Mouse (Mus musculus): ENCODE results near the gene Tubg1. TPM values are rescaled to one million over a fixed set of nuclear protein-coding genes. Genes with fewer than 3 reads are reported as not detected.
A peak's percentile ranks its signal among the peaks of the same experiment; 100 is the strongest.

The Tubg1 gene
- total RNA-seq, 2 experiments from 2014 or later = 45.7 to 49.2 TPM

GRCm38 (mm10) chr11:101173631-101174388, 54.1 kb downstream of the Tubg1 start:
- peak in 1 of 2 experiments; percentile 65 for DNase-seq (ENCODE audit: low spot score in 2 of 2)
- intact Hi-C loops (cut with DNase I) = loop anchor here (10.0 kb wide), 1 partner anchor 189 kb away; no protein-coding TSS in a partner anchor

- intact Hi-C loops (cut with DNase I) = loop anchor here (10.0 kb wide), 1 partner anchor 190 kb away; no protein-coding TSS in a partner anchor
- DNase-seq (ENCODE audit: low spot score in 2 of 2) = no peak
These were observed 54.6 kb downstream of the Tubg1 start for GRCm38 (mm10) chr11:101174389-101174745.

- intact Hi-C loops (cut with DNase I) = loop anchor here (10.0 kb wide), 1 partner anchor 190 kb away; no protein-coding TSS in a partner anchor
- no peak for DNase-seq (ENCODE audit: low spot score in 2 of 2)
These were observed 55.3 kb downstream of the Tubg1 start, which contains the start of gene Ccr10 for GRCm38 (mm10) chr11:101174851-101175628. Ccr10 (minus strand) TSS chr11:101175443.

GRCm38 (mm10) chr11:101175636-101176116, 55.9 kb downstream of the Tubg1 start:
- DNase-seq (ENCODE audit: low spot score in 2 of 2) = peak; percentile 61 to 70
- intact Hi-C loops (cut with DNase I) = loop anchor here (2.0 to 10.0 kb wide), 2 partner anchors 81 to 191 kb away; partner anchors contain the start of gene Psmc3ip

Small RNAs within 50 kb of the gene (microRNA-seq; reads per million reads assigned to microRNA genes)
- gene Gm27626 = not detected

Other genes starting within 250 kb of the Tubg1 start
- gene Stat3, start 180.4 kb upstream of the Tubg1 start, total RNA-seq (2021) = 10 to 100 TPM; 29.6 to 44.7 TPM
- gene Cavin1, start 149.1 kb upstream of the Tubg1 start, total RNA-seq (2021) = 10 to 100 TPM; 17.4 to 20.4 TPM
- 100 to 1,000 TPM; 439 to 446 TPM for gene Atp6v0a1, start 110.5 kb upstream of the Tubg1 start, total RNA-seq (2021)
- gene Naglu, start 49.9 kb upstream of the Tubg1 start, total RNA-seq (2021) = 1 to 10 TPM; 8.8 to 9.1 TPM
- under 1 TPM; 0.70 to 0.79 TPM for gene Hsd17b1, start 41.5 kb upstream of the Tubg1 start, total RNA-seq (2021)
- gene Coasy, start 37.4 kb upstream of the Tubg1 start, total RNA-seq (2021) = 10 to 100 TPM; 22.7 to 26.3 TPM
- gene Mlx, start 32.7 kb upstream of the Tubg1 start, total RNA-seq (2021) = 10 to 100 TPM; 38.9 to 41.8 TPM
- gene Psmc3ip, start 24.5 kb upstream of the Tubg1 start, total RNA-seq (2021) = 1 to 10 TPM; 2.1 to 3.1 TPM
- 10 to 100 TPM; 53.8 to 58.0 TPM for gene Retreg3, start within 50 bp of the Tubg1 start, total RNA-seq (2021)
- 10 to 100 TPM; 49.7 to 62.4 TPM for gene Tubg2, start 36.0 kb downstream of the Tubg1 start, total RNA-seq (2021)
- 100 to 1,000 TPM; 167 to 172 TPM for gene Cntnap1, start 50.6 kb downstream of the Tubg1 start, total RNA-seq (2021)
- 10 to 100 TPM; 12.3 TPM for gene Plekhh3, start 51.4 kb downstream of the Tubg1 start, total RNA-seq (2021)
- under 1 TPM in 1 of 2 experiments, not detected in 1; 0.37 TPM for gene Ccr10, start 55.5 kb downstream of the Tubg1 start, total RNA-seq (2021)
- 10 to 100 TPM; 47.8 to 52.1 TPM for gene Ezh1, start 106.5 kb downstream of the Tubg1 start, total RNA-seq (2021)
- gene Ramp2, start 126.1 kb downstream of the Tubg1 start, total RNA-seq (2021) = 10 to 100 TPM; 33.2 to 39.4 TPM
- gene Vps25, start 133.8 kb downstream of the Tubg1 start, total RNA-seq (2021) = 10 to 100 TPM; 62.0 to 63.0 TPM
- 1 to 10 TPM; 4.3 to 8.4 TPM for gene Wnk4, start 140.6 kb downstream of the Tubg1 start, total RNA-seq (2021)
- gene Cntd1, start 159.1 kb downstream of the Tubg1 start, total RNA-seq (2021) = under 1 TPM; 0.42 to 0.84 TPM
- 100 to 1,000 TPM in 1 of 2 experiments, 10 to 100 TPM in 1; 97.7 to 112 TPM for gene Coa3, start 159.2 kb downstream of the Tubg1 start, total RNA-seq (2021)
- 100 to 1,000 TPM; 206 to 237 TPM for gene Becn1, start 182.3 kb downstream of the Tubg1 start, total RNA-seq (2021)
- 100 to 1,000 TPM; 114 to 133 TPM for gene Psme3, start 196.3 kb downstream of the Tubg1 start, total RNA-seq (2021)
- 1 to 10 TPM; 4.4 to 7.2 TPM for gene Aoc2, start 205.1 kb downstream of the Tubg1 start, total RNA-seq (2021)
- under 1 TPM; 0.76 to 0.79 TPM for gene Aoc3, start 210.7 kb downstream of the Tubg1 start, total RNA-seq (2021)
- gene G6pc, start 247.6 kb downstream of the Tubg1 start, total RNA-seq (2021) = not detected